Mouse (Mus musculus) c-Kit-positive CD71-negative TER-119-negative erythroid progenitor cells, embryonic 14.5 days (primary cell): ENCODE data around the gene 1700025G04Rik.
A peak's percentile ranks its signal among the peaks of the same experiment; 100 is the strongest.
"Not testable (repeated sequence)": the region's sequence is repeated elsewhere in the genome, so short reads cannot be mapped to it uniquely, and the experiment has no call there.

Experiments used
- DNase-seq: peaks from one replicate; pipeline ENCODE4 v3.0.0-alpha.2; 2013; ENCODE audit warnings: low read depth

1700025G04Rik gene

GRCm38 (mm10) chr1:151851051-151851848 is 238.7 kb downstream of the 1700025G04Rik start:
- DNase-seq, result no peak

DNA sequence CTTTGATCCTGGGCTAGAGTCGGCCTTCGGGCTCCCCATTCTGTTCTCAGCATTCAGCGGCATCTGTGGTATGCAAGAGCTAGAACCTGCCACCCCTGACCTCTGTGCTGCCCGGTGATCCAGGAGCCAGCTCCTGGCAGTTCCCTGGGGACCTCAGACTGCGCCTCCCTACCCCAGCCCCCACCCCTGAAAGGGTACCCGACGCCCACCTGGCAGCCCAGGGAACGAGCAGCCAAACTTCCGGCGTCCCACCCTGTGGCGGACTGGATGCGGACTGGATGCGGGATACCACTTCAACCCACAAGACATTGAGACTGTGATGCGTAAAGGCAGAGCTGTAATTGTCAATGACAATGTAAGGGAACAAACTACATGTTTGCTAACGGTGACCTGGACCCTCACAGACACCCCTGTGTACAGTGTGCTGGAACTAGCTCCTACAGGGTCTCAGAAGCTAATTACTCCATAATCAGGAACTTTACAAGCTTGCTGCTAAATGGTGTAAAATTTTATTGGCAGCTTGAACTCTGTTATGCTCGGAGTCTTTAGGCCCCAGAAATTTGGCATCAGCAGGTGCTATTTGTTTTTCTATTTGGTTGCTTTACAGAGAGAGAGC is 239.8 kb downstream of the 1700025G04Rik start:
- DNase-seq, result no peak

- no peak for DNase-seq
These were observed 241.6 kb downstream of the 1700025G04Rik start for GRCm38 (mm10) chr1:151848286-151848685.

- DNase-seq, result no peak
These were observed 243.8 kb downstream of the 1700025G04Rik start for GRCm38 (mm10) chr1:151845926-151846782.

GRCm38 (mm10) chr1:151845252-151845832 is 244.6 kb downstream of the 1700025G04Rik start:
- no peak for DNase-seq

GRCm38 (mm10) chr1:151840345-151840744 is 249.6 kb downstream of the 1700025G04Rik start:
- not testable (repeated sequence) for DNase-seq

GRCm38 (mm10) chr1:151835261-151835660 is 254.7 kb downstream of the 1700025G04Rik start:
- DNase-seq, result no peak

DNA sequence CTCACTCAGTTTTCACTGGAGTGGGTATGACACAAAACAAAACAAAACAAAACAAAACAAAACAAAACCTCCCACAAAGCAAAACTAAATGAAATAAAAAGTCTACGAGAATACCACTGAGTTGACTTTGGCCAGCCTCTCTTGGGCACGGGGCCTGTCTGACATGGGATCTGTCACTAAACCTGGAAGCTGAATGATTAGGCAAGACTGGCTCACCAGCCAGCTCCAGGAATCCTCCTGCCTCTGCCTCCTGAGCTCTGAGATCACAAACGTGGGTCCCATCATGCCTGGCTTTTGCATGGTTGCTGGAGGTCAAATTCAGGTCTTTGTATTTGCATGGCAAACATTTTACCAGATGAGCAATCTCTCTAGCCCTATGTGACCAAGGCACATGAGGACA is 258.1 kb downstream of the 1700025G04Rik start:
- no peak for DNase-seq

GRCm38 (mm10) chr1:151825065-151825464 is 264.9 kb downstream of the 1700025G04Rik start:
- no peak for DNase-seq

DNA sequence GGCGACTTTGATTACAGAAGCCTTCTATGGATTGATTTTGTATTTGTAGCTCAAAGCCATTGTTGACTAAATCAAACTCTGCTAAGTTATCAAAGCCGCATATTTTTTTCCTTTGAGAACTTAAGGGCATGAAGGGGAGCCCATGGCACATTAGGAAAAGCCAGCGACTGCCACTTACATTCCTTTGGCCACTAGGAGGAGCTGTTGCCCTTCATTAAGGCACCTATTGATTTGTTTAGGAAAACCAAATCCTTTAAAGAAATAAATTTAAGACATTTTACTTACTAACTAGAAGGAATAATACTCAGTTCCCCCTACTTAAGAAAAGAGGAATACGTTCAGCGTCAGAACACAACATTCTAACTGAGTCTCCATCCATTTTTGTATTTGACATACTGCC is 269.5 kb downstream of the 1700025G04Rik start:
- peak; percentile 64 for DNase-seq

- no peak for DNase-seq
These were observed 270.7 kb downstream of the 1700025G04Rik start for GRCm38 (mm10) chr1:151819190-151819589.

GRCm38 (mm10) chr1:151816051-151816450 is 273.9 kb downstream of the 1700025G04Rik start:
- no peak for DNase-seq

GRCm38 (mm10) chr1:151812004-151812712 is 277.8 kb downstream of the 1700025G04Rik start:
- no peak for DNase-seq

DNA sequence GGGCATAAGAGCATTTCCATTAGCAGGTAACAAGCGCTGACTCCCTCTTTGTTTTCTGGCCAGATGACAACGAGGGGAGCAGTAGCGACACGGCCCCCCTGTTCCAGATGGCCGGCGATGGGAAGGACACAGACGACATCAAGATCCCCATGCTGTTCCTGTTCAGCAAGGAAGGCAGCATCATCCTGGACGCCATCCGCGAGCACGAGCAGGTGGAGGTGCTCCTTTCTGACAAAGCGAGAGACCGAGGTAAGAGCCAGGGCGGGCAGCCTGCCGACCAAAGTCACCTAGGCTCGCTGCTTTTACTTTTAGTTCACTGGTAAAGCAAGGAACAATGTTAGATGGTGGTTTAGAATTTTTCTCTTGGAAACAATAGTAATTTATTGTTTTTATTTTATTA is 278.5 kb downstream of the 1700025G04Rik start:
- DNase-seq, result no peak

- DNase-seq, result no peak
These were observed 279.1 kb downstream of the 1700025G04Rik start for GRCm38 (mm10) chr1:151810628-151811421.

- DNase-seq, result no peak
These were observed 282.6 kb downstream of the 1700025G04Rik start for GRCm38 (mm10) chr1:151807286-151807685.

DNA sequence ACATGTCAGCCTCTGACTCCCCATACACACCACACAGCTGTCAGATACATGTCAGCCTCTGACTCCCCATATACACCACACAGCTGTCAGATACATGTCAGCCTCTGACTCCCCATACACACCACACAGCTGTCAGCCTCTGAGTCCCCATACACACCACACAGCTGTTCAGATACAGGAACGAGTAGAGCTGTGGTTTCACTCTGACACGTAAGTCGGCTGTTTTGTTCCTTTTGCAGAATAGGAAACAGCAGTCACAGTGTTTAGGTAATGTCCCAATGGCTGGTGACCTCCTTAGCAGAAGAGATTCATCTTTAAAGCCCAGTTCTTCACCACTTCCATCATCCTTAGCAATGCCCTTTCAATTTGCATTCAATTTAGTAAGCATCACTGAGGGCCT is 287.1 kb downstream of the 1700025G04Rik start:
- DNase-seq, result not testable (repeated sequence)
